Mouse (Mus musculus) CD4-positive, CD25-positive, alpha-beta regulatory T cell, adult 2 months (primary cell): ENCODE measurements around the gene Dcaf1.

ENCODE experiments used
- DNase-seq: peaks from one replicate; pipeline ENCODE4 v3.0.0-alpha.2; 2012; ENCODE audit warnings: low read depth, low spot score

Gene Dcaf1

GRCm38 (mm10) chr9:106879471-106879870 is 57.8 kb downstream of the Dcaf1 start:
- no peak for DNase-seq

- no peak for DNase-seq
Observed at GRCm38 (mm10) chr9:106881071-106881755, 59.5 kb downstream of the Dcaf1 start.

GRCm38 (mm10) chr9:106882176-106882575 is 60.5 kb downstream of the Dcaf1 start:
- DNase-seq, result no peak

- DNase-seq, result no peak
Observed at GRCm38 (mm10) chr9:106883085-106883484, 61.4 kb downstream of the Dcaf1 start.

- DNase-seq, result no peak
Observed at GRCm38 (mm10) chr9:106884306-106884705, 62.6 kb downstream of the Dcaf1 start.

- no peak for DNase-seq
Observed at GRCm38 (mm10) chr9:106884996-106885900, 63.6 kb downstream of the Dcaf1 start.

- peak; percentile 79 for DNase-seq
Observed at GRCm38 (mm10) chr9:106885901-106886731, 64.4 kb downstream of the Dcaf1 start.

GRCm38 (mm10) chr9:106886828-106887702 is 65.4 kb downstream of the Dcaf1 start, which contains the start of gene Rbm15b:
Rbm15b (minus strand) TSS chr9:106887428.
- peak; percentile 100 for DNase-seq

- no peak for DNase-seq
Observed at GRCm38 (mm10) chr9:106888346-106888745, 66.7 kb downstream of the Dcaf1 start.

- DNase-seq, result no peak
Observed at GRCm38 (mm10) chr9:106889321-106889720, 67.6 kb downstream of the Dcaf1 start.

- DNase-seq, result no peak
Observed at GRCm38 (mm10) chr9:106890496-106891240, 69.0 kb downstream of the Dcaf1 start.

- DNase-seq, result no peak
Observed at GRCm38 (mm10) chr9:106891341-106891741, 69.7 kb downstream of the Dcaf1 start.

GRCm38 (mm10) chr9:106891829-106892551 is 70.3 kb downstream of the Dcaf1 start, which contains the start of gene Manf:
Manf (minus strand) TSS chr9:106891979.
- peak; percentile 99 for DNase-seq

GRCm38 (mm10) chr9:106892552-106892875 is 70.8 kb downstream of the Dcaf1 start:
- DNase-seq, result no peak

GRCm38 (mm10) chr9:106893327-106893726 is 71.7 kb downstream of the Dcaf1 start:
- DNase-seq, result no peak

GRCm38 (mm10) chr9:106898901-106899300 is 77.2 kb downstream of the Dcaf1 start:
- DNase-seq, result no peak

- DNase-seq, result no peak
Observed at GRCm38 (mm10) chr9:106901596-106901995, 79.9 kb downstream of the Dcaf1 start.

GRCm38 (mm10) chr9:106903099-106903790 is 81.6 kb downstream of the Dcaf1 start:
- no peak for DNase-seq

- DNase-seq, result peak; percentile 72
Observed at GRCm38 (mm10) chr9:106903791-106904134, 82.1 kb downstream of the Dcaf1 start.
